Mouse (Mus musculus) neutrophil, adult 59 days (primary cell): ENCODE results near the gene Scn5a. TPM values are rescaled to one million over a fixed set of nuclear protein-coding genes. Genes with fewer than 3 reads are reported as not detected.

Experiments used
- total RNA-seq, 2 experiments: library from RNA; stranded (reverse); gene quantifications; 1 replicate in 1 of 2; 2 replicates in 1 of 2; pipeline ENCODE4 v1.2.4; 2023

Gene Scn5a
- total RNA-seq, result not detected

DNA sequence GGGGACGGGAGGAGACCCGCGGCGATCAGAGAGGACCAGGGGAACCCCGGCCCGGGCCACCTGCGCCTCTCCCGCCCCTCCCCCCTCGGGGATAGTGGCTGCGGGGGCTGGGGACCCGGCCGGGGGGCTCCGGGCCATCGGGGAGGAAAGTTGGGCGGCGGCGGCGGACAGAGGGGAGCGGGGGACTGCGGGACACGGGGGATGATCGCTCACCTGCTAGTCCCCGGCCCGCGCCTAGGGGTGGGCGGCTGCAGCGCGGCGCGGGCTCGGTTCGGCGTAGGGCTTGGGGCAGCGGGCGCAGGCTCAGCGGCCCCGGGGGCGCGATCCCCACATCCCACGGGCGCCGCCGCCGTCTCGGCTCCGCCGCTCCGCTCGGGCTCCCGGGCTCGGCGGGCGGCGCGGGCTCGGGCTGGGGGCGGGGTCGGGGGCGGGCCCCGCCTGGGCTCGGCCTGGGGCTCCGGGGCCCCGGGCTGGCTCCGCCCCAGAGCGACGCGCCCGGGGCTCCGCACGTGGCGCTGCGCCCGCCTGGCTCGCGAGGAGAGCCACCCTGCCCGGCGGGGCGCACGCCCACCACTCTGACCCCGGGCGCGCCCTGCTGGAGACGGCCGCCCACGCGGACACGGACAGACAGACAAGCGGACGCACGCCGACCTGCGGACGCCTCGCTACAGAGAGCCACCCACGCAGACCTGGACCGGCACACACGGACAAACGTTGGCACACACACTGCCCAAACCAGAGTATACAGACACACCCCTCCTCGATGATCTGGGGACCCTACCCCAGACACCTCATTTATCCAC is at the start of gene Scn5a:
Gene Scn5a (minus strand): TSS at position 381 of the 803 bp plus-strand sequence.

GRCm38 (mm10) chr9:119444738-119445429 is 133.9 kb downstream of the Scn5a start, which contains the start of gene Exog:
Gene Exog (plus strand): TSS chr9:119444943.

Other genes with a start within 250 kb of the Scn5a start
- gene Acaa1a, start 239.3 kb downstream of the Scn5a start, total RNA-seq, result 10 to 100 TPM; 44.5 to 55.5 TPM
- gene Myd88, start 237.6 kb downstream of the Scn5a start, total RNA-seq, result 10 to 100 TPM; 81.8 to 86.1 TPM
- gene Xylb, start 221.6 kb downstream of the Scn5a start, total RNA-seq, result 1 to 10 TPM in 1 of 2 experiments, under 1 TPM in 1; 0.99 to 1.6 TPM
- gene Slc22a14, start 213.5 kb downstream of the Scn5a start, total RNA-seq, result not detected
- gene Acvr2b, start 176.9 kb downstream of the Scn5a start, total RNA-seq, result 1 to 10 TPM; 1.6 to 2.0 TPM
- gene Exog, start 134.1 kb downstream of the Scn5a start, total RNA-seq, result 1 to 10 TPM; 3.0 to 3.5 TPM
- not detected for gene Scn10a, start 140.3 kb upstream of the Scn5a start, total RNA-seq
- not detected for gene Scn11a, start 246.4 kb upstream of the Scn5a start, total RNA-seq